Mouse (Mus musculus) urinary bladder, postnatal 25 days (tissue): ENCODE measurements around the gene Mycl.

ENCODE experiments used
- DNase-seq: peaks from one replicate; pipeline ENCODE4 v3.0.0; 2022; ENCODE audit warnings: low spot score

The Mycl gene

DNA sequence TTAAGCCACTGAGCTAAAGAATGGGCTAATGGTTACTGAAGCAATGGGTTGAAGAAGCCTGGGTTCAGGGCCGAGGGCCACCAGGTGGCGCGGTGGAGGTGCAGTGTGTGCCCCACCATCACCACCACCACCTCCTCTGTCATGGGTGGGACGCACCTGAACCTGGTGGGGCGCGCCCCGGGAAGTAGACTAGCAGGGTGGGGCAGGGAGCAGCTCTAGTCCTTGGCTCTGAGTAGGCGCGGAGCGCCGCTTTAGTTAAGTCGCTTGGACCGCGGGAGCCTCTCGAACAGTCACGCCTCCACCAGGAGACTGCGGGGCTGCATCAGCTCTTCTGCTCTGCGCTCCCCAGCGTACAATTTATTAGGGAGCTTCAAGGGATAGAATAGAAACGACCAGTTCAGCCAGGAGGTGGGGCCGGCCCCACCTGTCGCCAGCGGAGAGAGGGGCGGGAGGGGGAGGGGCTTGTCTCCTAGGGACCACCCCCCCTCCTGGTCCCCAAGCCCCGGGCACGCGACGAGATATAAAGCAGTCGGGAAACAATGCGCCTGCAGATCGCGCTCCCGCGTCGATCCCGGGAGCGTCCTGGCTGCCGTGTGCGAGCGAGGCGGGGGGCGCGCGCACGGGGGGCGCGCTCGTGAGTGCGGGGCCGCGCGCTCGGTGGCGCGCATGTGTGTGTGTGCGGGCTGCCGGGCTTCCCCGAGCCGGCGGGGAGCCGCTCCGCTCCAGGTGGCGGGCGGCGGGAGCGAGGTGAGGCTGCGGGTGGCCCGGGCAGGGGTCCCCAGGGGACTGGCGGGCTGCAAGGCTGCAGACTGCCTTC lies at the start of gene Mycl:
Gene Mycl (plus strand): TSS at position 249 of the 817 bp plus-strand sequence.
- DNase-seq, result peak; percentile 87

DNA sequence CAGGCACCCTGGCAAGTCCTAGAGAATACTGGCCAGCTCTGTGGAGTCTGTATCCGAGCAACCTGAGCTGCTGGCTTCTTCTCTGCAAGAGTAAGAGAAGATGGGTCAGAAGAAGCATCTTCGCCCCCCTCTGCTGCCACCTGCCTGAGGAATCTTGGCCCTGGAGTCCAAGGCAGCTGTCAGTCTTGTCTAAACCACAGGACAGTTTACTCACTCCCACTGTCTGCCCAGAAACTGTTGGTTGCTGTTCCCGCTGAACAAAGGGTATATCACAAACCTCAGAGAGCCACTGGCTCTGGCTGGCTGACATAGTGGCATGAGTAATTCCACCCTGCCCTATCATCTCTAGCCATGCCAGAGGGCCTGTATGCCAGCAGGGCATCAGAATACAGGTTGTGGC lies 48.2 kb upstream of the Mycl start:
- DNase-seq, result no peak

DNA sequence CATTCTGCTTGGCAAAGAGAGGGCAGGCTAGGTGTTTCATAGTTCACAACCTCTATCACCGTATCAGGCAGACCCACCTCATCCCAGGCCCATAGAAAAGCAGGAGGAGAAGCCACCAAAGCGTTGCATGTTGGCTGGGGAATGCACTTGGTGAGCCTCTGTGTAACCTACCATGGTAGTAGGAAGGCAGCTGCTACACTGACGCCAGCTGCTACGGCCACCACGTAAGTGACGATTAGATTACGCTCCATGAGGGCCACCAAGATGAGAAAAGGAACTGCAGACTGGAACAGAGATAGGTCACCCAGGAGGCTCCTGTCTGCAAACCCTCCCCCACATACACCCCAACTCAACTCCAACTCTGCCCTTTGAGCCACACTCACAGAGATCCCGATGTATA lies 46.4 kb upstream of the Mycl start:
- DNase-seq, result no peak

DNA sequence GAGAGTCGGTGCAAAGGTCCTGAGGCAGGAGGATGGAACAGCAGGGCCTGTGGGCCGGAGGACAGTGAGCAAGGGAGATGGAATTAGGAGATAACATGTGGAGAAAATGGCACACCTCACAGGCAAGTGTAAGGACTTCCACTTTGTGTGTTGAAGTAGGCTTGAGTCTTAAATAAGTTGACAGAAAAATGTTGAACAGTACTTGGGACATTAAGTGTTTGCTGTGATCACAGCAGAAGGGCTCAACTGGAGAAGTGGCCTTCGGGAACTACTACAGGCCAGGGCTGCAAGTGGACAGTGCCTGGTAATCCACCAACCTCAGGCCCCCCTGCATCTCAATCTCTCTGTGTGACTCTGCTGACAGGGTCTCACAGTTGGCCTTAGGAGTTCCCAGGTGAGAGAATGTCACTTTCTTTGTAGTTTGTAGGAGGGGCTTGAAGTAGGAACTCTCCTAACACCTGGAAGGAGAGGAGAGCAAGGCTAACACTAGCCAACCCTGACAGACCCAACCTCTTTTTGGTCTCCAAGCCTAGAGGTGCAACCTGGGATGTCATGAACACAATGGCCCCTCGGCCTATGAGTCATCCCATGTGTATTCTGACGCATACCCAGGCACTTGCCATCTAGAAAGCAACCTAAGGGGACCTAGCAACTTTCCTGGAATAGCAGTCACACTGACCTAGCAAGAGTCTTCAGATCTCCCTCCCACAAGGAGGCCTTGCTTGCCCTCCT lies 40.6 kb upstream of the Mycl start:
- DNase-seq, result no peak

DNA sequence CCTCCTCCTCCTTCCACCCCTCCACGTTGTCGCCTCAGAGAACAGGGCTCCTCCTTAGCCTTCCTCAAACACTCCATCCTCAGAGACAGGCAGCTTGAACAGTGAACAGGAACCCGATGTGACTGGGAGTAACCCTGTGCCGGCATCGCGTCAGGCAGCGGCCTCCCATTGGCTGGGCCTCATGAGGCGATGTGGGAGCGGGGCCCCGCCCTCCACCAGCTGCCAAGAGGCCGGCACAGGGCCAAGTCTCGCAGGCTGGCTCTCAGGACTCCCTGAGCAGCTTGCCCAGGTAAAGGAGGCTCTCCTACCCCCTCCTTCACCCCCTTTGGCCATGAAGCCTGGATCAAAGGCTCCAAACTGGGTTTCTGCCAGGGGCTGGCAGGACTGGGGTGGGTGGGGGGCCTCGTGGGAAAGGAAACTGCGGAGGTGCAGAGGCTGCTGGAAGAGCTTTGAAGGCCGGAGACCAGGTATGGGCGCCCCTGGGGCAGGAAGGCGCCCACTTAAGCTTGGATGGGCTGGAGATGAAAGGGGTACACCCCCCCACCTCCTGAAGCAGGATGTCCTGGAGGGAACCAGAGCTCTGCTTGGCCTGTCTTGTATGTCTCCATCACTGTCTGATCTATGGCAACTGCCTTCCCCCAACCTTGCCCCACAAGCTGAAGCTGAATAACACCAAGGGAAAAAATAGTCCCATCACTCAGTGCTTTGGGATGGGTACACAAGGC lies 39.9 kb upstream of the Mycl start:
- peak; percentile 85 for DNase-seq

DNA sequence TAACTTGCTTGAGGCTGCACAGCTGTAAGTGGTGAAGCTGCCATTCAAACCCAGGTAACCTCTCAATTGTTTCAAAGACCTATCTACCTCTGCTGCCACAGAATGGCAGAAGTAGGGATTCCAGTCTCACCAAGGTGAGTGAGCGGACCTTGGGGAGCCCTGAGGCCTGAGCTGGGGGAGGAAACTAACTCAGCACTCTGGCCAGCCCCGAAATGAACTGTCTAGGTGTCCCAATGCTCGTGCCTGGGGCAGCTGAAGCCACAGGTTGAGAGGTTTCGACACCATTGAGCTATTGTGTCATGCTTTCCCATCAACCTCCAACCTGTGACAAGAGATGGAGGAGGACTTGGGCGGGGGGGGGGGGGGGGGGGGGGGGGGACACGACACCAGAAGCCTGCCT lies 39.2 kb upstream of the Mycl start:
- no peak for DNase-seq

DNA sequence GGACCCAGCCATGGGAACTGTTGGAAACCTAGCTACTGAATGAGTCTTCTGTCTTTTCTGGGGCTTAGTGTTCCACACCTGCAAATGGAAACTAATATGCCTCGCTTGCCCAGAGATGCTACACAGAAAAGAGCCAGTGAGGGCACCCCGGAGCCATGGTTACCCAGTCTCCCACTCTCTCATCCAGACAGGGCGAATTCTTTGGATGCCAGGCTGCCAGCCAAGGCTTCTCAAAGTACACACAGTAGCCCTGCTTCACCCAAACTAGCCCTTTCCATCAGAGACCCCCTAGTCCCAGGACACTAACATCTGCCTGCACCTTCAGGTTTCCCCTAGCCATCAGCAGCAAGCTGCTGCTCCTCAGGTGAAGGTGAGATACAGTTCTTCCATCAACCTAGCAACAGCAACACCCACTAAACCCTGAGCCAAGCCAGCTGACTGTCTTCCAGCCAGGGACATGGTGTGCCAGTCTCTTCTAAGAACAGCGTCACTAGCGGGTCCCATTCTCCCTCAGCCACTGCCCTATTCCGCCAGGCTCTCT lies 36.9 kb upstream of the Mycl start:
- DNase-seq, result no peak

DNA sequence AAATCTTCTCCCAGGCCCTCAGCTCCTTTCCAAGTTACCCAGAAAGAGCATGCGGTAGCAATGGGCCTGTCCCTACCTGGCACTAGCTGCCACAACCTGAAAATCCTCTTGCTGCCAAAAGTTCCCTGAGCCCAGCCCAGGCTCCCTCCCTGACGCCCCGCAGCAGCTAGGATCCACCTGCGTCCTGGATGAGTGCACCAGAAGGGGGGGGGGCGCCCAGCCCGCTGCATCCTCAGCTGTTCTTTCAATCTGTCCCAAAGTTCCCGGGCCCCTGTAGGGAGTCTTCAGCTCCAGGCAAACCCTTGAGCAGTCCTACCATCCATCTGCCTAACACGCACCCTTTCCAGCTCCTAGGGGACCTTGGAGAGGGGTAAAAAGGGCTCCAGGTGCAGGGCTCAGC lies 35.6 kb upstream of the Mycl start:
- DNase-seq, result no peak

DNA sequence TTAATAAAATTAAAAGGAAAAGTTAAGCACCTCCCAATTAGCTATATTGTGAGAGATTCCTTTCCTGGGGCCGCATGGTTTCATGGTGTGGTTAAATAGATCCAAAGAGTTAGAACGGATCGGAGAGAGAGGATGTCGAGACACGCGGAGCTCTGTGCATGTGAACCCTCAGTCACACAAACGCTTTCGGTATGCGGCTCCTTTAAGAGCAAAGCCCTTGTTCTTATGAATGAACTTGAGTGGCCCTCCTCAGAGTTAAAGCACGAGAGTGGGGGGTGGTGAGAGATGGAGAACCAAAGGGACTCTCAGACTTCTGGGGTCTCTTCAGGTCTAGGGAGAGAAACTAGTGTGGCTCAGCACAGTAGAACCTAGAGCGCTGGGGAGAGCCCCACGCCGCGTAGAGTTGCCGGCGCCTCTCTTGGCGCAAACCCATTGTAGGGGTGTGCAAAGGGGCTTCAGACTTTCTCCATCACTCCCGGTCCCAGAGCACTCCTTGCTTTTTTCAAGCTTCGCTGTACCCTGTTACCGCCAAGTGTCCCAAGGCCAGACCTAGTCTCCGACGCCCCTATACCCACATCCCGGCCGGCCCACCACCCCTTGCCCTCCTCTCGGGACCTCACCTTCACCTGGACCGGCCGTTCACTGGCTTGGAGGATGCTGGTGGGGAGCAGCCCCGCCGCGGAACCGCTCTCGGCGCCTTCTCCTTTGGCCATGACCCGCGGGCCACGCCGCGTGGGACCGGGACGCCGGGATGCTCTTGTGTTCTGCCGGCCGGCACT lies 34.9 kb upstream of the Mycl start:
- no peak for DNase-seq

DNA sequence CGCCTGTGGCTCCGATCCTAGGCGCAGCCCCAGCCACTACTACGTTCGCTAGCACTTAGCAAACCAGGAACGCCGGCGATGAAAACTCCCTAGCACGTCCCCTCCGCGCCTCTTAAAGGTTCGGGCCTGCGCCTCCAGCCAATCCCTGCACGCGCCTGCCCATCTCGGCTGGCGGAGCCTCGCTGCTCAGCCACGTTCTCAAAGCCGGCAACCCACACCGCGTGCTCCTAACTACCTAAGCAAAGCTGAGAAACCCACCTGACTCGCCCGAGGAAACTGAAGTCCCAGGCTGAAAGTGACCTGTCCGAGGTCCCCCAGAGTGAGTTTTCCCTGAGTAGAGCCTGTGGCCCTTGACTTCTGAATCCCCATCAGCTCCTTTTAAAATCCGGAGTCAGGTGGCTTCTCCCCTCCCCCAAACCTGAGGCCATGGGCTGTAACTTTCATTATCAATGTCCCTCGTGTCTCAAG lies 34.3 kb upstream of the Mycl start, which contains the start of gene Mfsd2a:
Gene Mfsd2a (minus strand): TSS at position 89 of the 468 bp plus-strand sequence.
- peak; percentile 64 for DNase-seq

DNA sequence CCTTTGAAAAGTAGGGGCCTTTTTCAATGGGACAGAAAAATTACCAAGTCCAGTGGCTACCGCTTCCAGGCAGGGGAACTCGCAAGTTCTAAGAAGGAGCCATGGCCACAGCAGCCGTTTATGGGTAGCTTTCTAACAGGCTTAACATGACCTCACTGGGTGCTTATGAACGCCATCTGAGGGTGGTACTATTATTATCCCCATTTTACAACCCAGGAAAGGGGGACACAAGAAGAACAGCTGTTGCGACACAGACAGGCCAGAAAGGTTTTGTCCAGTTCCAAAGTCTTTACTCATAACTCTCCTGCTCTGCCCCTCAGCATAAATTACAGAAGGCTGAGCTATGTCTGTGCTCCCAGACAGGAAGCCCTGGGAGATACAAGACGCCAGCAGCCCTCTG lies 33.9 kb upstream of the Mycl start:
- DNase-seq, result no peak

DNA sequence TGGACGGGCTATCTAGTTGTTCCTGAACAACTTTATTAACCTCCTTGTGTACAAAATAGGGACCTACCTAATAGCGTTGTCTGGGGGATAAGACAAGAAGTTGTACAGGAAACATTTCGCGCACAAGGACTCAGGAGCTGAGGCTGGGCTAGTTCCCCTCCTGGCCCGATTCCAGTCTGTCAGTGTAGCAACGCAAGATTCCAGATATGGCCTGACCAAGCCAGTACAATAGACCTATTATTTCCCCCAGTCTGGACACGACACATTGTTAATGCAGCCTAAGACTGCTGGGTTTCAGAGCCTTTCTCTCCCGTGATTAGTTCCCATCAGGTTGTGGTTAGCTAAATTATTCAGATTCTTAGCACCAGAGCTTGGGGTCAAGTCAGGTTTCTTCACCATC lies 32.7 kb upstream of the Mycl start:
- no peak for DNase-seq

DNA sequence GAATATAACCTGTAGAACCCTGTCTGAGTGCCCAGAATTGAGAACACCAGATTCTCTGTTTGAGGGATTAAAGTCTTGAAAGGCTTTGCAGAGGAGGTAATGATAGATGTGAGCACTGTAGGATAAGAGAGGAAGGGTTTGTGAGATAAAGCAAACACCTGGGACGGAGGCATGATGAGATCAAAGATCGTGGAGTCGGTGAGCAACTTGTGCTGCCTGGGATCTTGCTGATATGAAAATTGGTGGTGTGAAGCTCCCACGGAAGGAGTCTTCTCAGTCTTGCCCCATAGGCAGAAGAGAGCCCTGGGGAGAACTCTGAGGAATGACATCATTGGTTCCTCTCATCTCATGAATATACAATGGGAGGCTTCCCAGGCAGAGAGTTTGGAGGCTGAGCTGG lies 27.3 kb upstream of the Mycl start:
- no peak for DNase-seq

DNA sequence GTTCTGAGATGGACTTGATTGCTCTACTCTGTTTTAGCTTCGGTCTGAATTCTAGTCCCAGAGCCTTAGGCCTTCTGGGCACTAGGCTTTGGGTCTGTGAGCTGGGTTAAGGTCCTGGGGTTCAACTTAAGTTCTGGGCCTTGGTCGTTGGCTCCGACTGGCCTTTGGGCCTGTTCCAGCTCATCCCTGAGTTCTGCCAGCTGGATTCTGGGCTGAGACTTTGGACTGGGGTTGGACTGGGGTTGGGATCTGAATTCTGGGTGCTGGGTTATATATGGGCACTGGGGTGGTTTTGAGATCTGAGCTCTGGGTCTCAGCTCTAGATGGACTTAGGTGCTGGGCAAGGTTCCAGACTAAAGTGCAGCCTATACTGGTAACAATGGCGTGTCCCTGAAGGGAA lies 24.3 kb upstream of the Mycl start:
- DNase-seq, result no peak

DNA sequence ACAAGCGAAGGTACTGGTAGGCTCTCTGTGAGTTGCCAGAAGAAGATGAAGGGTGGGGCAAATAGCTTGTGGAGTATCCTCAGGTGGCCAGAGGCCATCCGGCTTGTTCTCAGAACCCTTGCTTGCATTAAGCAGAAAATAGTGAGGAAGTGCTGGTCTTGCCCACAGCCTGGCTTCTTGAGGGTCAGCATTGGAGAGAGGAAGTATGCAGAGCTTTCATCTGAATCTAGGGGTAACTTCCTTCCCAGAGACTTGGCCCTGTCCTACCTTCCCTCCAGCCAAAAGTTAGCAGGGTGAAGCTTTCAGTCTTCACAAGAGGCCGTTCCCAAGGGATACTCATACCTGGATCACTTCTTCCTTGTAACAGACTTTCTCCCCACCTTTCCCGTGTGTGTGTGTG lies 23.8 kb upstream of the Mycl start:
- DNase-seq, result no peak

DNA sequence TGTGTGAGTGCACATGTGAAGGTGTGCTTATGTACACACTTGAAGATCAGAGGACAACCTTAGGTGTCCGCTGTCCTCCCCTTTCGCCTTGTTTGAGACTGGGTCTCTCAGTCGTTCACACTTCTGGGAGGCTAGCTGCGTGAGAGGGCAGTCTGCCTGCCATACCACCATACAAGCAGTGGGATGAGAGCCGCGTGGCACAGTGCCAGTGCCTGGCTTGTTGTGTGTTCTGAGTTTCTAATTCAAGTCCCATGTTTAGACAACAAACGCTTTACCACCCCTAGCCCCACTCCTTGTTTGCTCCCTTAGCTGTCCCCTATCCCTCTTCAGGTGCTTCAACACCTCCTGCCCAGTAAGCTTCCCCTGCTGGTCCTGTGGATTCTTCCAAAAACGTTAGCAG lies 23.4 kb upstream of the Mycl start:
- DNase-seq, result no peak

DNA sequence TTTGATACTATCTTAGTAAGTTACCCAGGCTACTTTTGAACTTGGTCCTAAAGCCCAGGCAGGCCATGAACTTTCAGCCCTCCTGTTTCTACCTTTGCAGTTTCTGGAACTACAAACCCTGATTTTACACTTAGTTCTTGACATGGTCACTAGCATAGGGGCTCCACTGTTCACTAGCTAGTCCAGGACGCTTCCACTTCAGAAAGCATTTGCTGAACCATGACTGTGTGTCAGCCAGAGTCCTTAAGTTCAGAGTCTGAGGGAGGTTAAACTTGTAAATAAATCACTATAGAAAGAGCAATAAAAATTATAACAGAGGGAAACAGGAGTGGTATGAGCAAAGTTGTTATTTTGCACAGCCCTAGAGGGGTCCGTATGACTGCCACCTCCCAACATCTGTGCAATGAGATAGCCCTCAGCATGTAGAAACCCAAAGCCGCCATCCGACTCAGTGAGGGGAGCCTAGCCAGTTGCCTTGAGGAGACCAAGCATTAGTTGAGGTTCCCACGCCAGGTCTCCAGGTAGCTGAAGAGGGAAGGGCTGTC lies 20.4 kb upstream of the Mycl start:
- DNase-seq, result no peak

DNA sequence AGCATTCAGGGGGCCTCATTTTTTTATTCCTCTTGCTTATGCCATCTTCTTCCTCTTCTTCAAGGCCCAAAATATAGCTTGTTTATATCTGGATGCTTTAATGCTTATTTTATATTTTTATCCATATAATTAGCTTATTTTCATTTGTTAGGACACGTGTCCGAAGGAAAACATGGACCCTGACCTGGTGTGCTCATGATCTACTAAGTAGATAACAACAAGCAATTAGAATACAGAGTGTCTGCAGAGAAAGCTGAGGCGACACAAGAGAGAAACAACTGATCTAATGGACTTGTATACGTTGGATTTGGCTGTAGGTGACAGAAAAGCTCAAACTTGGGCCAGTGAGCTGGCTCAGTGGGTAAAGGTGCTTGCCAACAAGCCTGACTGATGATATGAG lies 18.6 kb upstream of the Mycl start:
- no peak for DNase-seq

DNA sequence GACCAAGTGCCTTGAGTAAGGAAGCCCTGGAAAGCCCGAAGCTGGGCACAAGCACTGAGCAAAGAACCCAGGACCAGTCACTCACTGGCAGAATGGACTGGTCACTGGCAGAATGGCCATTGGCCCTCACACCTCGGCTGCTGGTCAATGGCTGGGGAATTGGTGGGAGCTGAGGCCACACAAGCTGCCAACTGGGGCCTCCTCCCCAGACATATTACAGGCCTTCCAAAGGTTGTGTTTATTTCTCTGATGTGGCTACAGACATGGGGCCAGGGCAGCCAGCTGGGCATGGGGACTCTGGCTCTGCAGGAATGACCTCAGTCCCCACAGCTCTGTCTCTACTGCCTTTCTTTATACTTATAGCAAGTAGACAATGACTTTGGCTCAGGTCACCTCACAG lies 16.6 kb upstream of the Mycl start:
- DNase-seq, result no peak

DNA sequence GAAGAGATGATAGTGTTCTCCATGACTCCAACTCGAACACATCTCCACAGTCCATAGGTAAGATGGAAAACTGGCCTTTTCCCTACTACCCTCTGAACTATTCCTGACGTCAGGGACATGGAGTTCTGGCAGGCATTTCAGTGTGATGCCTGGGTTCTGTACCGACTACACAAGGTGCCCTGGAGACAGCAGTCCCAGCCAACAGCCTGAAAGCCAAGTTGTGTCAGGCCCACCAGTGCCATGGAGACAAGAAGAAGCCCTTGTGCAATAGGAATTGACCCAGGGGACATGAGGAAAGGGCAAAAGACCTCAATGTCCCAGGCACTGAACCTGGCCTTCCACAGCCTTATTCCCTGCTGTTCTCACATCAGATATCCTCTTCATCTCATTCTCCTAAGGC lies 15.6 kb upstream of the Mycl start:
- DNase-seq, result no peak

DNA sequence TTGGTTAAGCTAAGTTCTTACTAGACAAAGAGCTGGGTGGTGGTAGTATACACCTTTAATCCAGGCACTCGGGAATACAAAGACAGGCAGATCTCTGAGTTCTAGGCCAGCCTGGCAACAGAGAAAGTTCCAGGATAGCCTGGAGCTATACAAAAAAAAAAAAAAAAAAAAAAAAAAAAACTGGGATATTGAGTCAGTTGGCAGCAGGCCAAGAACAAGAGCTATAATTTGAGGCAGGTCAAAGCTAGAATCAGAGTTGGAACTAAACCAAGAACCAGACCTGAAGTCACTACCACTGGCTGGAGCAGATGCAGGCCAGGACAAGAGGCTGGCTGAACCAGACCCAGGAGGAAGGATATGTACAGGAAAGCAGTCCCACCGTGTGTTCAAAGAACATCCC lies 14.8 kb upstream of the Mycl start:
- no peak for DNase-seq
